Mouse (Mus musculus) E14TG2a.4 (cell line): ENCODE results near the gene Ssc4d.

Source experiments
- CTCF ChIP-seq: conservative IDR thresholded peaks from 2 replicates; pipeline ENCODE4 v1.5.1; 2014; ENCODE audit warnings: low read length
- POU5F1 ChIP-seq: IDR thresholded peaks from 2 replicates; pipeline ENCODE4 v1.6.1; 2014; ENCODE audit warnings: low read length, borderline replicate concordance

- TF ChIP-seq CTCF (no peak), POU5F1 (no peak)
Measured at GRCm38 (mm10) chr5:135919902-135920301, 54.4 kb downstream of the Ssc4d start.
